Comparison of ENCODE assay signal across 8 mouse cellular contexts in the genomic region with DNA sequence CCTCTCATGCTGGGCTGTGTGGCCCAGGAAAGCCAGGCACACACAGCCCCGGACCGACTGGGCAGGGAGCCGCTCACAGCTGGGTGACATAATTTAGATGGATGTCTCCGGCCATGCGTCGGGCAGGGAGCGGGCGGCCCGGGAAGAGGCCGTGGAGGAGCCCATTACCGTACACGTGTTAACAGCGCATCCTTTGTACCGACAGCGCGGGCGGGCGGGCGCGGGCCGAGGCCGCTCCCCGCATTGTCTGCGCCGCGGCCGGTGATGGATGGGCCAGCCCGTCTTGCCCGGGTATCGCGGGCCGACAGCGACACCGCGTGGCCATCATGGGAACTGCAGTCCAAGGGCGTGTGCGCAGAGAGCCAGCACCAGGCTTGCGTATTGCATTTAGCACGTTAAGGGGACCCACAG.
A peak's percentile ranks its signal among the peaks of the same experiment; 100 is the strongest.
DNase-seq lines count a peak whose midpoint lies in the region; ATAC-seq and TF ChIP-seq lines count a peak whose summit lies in the region.

No protein-coding gene starts in this region.

- H3K36me3 ChIP-seq in ES-Bruce4 (ENCODE audit: control insufficient read depth, insufficient read depth, low read length, poor library complexity, severe bottlenecking) = no peaks in the 10 kb centered on the region
- no peaks in the 10 kb centered on the region for H3K36me3 ChIP-seq in forebrain, embryonic 15.5 days
- no peaks in the 10 kb centered on the region for H3K36me3 ChIP-seq in liver, postnatal 0 days (replicated peaks; ENCODE audit: insufficient read depth, low read length)
- H3K36me3 ChIP-seq in neural tube, embryonic 14.5 days (ENCODE audit: control insufficient read depth, insufficient read depth, low read length) = no peaks in the 10 kb centered on the region

- H3K9ac ChIP-seq in ES-Bruce4 (ENCODE audit: low read depth, poor library complexity, severe bottlenecking) = peak overlapping the region; percentile 22; the same call in 1 of the 2 replicates
- H3K9ac ChIP-seq in forebrain, embryonic 15.5 days (replicated peaks) = peak overlapping the region; percentile 58
- H3K9ac ChIP-seq in liver, postnatal 0 days (replicated peaks) = no peak overlapping the region
- H3K9ac ChIP-seq in neural tube, embryonic 14.5 days (replicated peaks; ENCODE audit: low read depth, low read length) = peak overlapping the region; percentile 44; the same call in 1 of the 2 replicates

- TF ChIP-seq EP300 in ES-Bruce4 (IDR thresholded peaks at IDR 0.05; ENCODE audit: insufficient read depth, low read depth, low read length) = peak; percentile 27; the same call in 1 of the 2 replicates
- no peak for TF ChIP-seq EP300 in liver, postnatal 0 days (IDR thresholded peaks at IDR 0.05; ENCODE audit: low read depth)

- peak; percentile 91 for ATAC-seq in forebrain, embryonic 15.5 days (replicated peaks)
- ATAC-seq in liver, postnatal 0 days = peak; percentile 41
- peak; percentile 94 for ATAC-seq in neural tube, embryonic 14.5 days (ENCODE audit: low read depth)

- peak; percentile 66 for DNase-seq in cerebellum, adult 11 months
- peak; percentile 89 to 94 for DNase-seq in heart, postnatal 14 days
- peak; percentile 83 for DNase-seq in layer of hippocampus, adult 11-12 months (ENCODE audit: low spot score)
- DNase-seq in liver, postnatal 0 days = peak; percentile 83
- peak; percentile 93 for DNase-seq in testis, postnatal 10 days (ENCODE audit: low spot score)

- under 1% methylated on average over 39 of the region's 39 CpGs for WGBS in forebrain, embryonic 15.5 days
- WGBS in liver, postnatal 0 days (ENCODE audit: insufficient replicate concordance) = 1% methylated on average over 39 of the region's 39 CpGs
- WGBS in neural tube, embryonic 14.5 days = under 1% methylated on average over 39 of the region's 39 CpGs

- H3K9me3 ChIP-seq in ES-Bruce4 (replicated peaks; ENCODE audit: control insufficient read depth, insufficient read depth, low read length, poor library complexity, severe bottlenecking) = no peaks in the 10 kb centered on the region
- H3K9me3 ChIP-seq in forebrain, embryonic 15.5 days = no peaks in the 10 kb centered on the region
- H3K9me3 ChIP-seq in liver, postnatal 0 days (ENCODE audit: low read length) = no peaks in the 10 kb centered on the region
- no peaks in the 10 kb centered on the region for H3K9me3 ChIP-seq in neural tube, embryonic 14.5 days (ENCODE audit: control insufficient read depth, low read length)

- intact Hi-C loops in heart, postnatal 14 days (cut with DNase I) = loop anchor here (1.0 to 10.0 kb wide), 4 partner anchors 219 to 739 kb away; no protein-coding TSS in a partner anchor

- TF ChIP-seq POLR2A in ES-Bruce4 (IDR thresholded peaks at IDR 0.05; ENCODE audit: insufficient read depth, low read length) = no peak

- H3K4me2 ChIP-seq in forebrain, embryonic 15.5 days (replicated peaks) = peak overlapping the region; percentile 68
- H3K4me2 ChIP-seq in liver, postnatal 0 days (ENCODE audit: low read depth, low read length) = no peak overlapping the region
- H3K4me2 ChIP-seq in neural tube, embryonic 14.5 days (ENCODE audit: low read depth, low read length) = peak overlapping the region; percentile 54

- H3K27ac ChIP-seq in ES-Bruce4 (ENCODE audit: insufficient read depth, low read length) = no peak overlapping the region
- peak overlapping the region; percentile 77 for H3K27ac ChIP-seq in forebrain, embryonic 15.5 days (replicated peaks)
- H3K27ac ChIP-seq in liver, postnatal 0 days (ENCODE audit: low read depth) = no peak overlapping the region
- no peak overlapping the region for H3K27ac ChIP-seq in neural tube, embryonic 14.5 days (ENCODE audit: low read depth, low read length)

- no peaks in the 10 kb centered on the region for H3K4me1 ChIP-seq in ES-Bruce4 (ENCODE audit: control insufficient read depth, insufficient read depth, low read length)
- peaks cover 8% of the 10 kb centered on the region; the same call in 1 of the 2 replicates for H3K4me1 ChIP-seq in forebrain, embryonic 15.5 days
- H3K4me1 ChIP-seq in liver, postnatal 0 days (ENCODE audit: insufficient read depth) = no peaks in the 10 kb centered on the region
- H3K4me1 ChIP-seq in neural tube, embryonic 14.5 days (ENCODE audit: control insufficient read depth, insufficient read depth, low read length) = no peaks in the 10 kb centered on the region

- peak; percentile 92 for TF ChIP-seq CTCF in ES-Bruce4 (IDR thresholded peaks at IDR 0.05; ENCODE audit: low read depth, low read length)
- peak; percentile 98 for TF ChIP-seq CTCF in liver, postnatal 0 days (IDR thresholded peaks at IDR 0.05; ENCODE audit: low read depth)

- peak overlapping the region; percentile 37; the same call in 1 of the 2 replicates for H3K4me3 ChIP-seq in ES-Bruce4 (ENCODE audit: low read depth, low read length)
- peak overlapping the region; percentile 39 for H3K4me3 ChIP-seq in forebrain, embryonic 15.5 days
- H3K4me3 ChIP-seq in liver, postnatal 0 days (ENCODE audit: low read depth, low read length) = no peak overlapping the region
- H3K4me3 ChIP-seq in neural tube, embryonic 14.5 days (ENCODE audit: low read depth, low read length) = peak overlapping the region; percentile 28

- no peaks in the 10 kb centered on the region for H3K27me3 ChIP-seq in ES-Bruce4 (ENCODE audit: control insufficient read depth, insufficient read depth, low read length, poor library complexity, severe bottlenecking)
- H3K27me3 ChIP-seq in forebrain, embryonic 15.5 days = peaks cover 5% of the 10 kb centered on the region; the same call in 1 of the 2 replicates
- peaks cover 21% of the 10 kb centered on the region for H3K27me3 ChIP-seq in liver, postnatal 0 days (ENCODE audit: insufficient read depth, low read length)
- no peaks in the 10 kb centered on the region for H3K27me3 ChIP-seq in neural tube, embryonic 14.5 days (ENCODE audit: control insufficient read depth, insufficient read depth, low read length)

Comparison
In these comparisons a context has a peak if more than half of its experiments do, and no peak if none do; other contexts are left out.
1. ATAC-seq: peak in every context shown above with its lines; median percentile 94 in neural tube, embryonic 14.5 days; 91 in forebrain, embryonic 15.5 days; 41 in liver, postnatal 0 days.